Mouse (Mus musculus) C2C12 (cell line): ENCODE results near the gene Izumo4. TPM values are rescaled to one million over a fixed set of nuclear protein-coding genes. Genes with fewer than 3 reads are reported as not detected.

Experiments
- H3K27me3 ChIP-seq: one replicate; pipeline ENCODE4 v1.6.1; 2011; ENCODE audit not compliant: control insufficient read depth, insufficient read depth, insufficient read length
- H3K36me3 ChIP-seq: one replicate; pipeline ENCODE4 v1.6.1; 2011; ENCODE audit not compliant: control insufficient read depth, insufficient read depth
- H3K4me3 ChIP-seq: one replicate; pipeline ENCODE4 v1.5.1; 2011; ENCODE audit warnings: mild to moderate bottlenecking, control low read depth; ENCODE audit not compliant: poor library complexity, insufficient read depth, severe bottlenecking
- H3K79me2 ChIP-seq: one replicate; pipeline ENCODE4 v1.6.1; 2011; ENCODE audit not compliant: control insufficient read depth, insufficient read depth
- H3K79me3 ChIP-seq: one replicate; pipeline ENCODE4 v1.6.1; 2011; ENCODE audit warnings: low read depth, control low read depth
- H3ac ChIP-seq: one replicate; pipeline ENCODE3; 2011; ENCODE audit warnings: low read depth; ENCODE audit not compliant: control insufficient read depth, insufficient read length
- CEBPB ChIP-seq: IDR thresholded peaks from one replicate; pipeline ENCODE4 v1.6.1; 2011; ENCODE audit warnings: low read depth, mild to moderate bottlenecking, control low read depth, moderate library complexity
- CTCF ChIP-seq: IDR thresholded peaks from one replicate; pipeline ENCODE4 v1.5.1; 2011; ENCODE audit not compliant: control insufficient read depth, insufficient read depth, insufficient read length
- FOSL1 ChIP-seq: IDR thresholded peaks from one replicate; pipeline ENCODE4 v1.8.0; 2011; ENCODE audit warnings: mild to moderate bottlenecking, low read length; ENCODE audit not compliant: poor library complexity, insufficient read depth, severe bottlenecking
- MAX ChIP-seq: IDR thresholded peaks from one replicate; pipeline ENCODE4 v1.6.1; 2011; ENCODE audit warnings: mild to moderate bottlenecking, control low read depth
- MYOD1 ChIP-seq: IDR thresholded peaks from one replicate; pipeline ENCODE4 v1.6.1; 2011; ENCODE audit warnings: low read depth; ENCODE audit not compliant: control insufficient read depth, insufficient read length
- MYOG ChIP-seq: IDR thresholded peaks from one replicate; pipeline ENCODE4 v1.6.1; 2011; ENCODE audit not compliant: control insufficient read depth, insufficient read length; ENCODE audit errors: extremely low read depth
- USF1 ChIP-seq: IDR thresholded peaks from one replicate; pipeline ENCODE4 v1.6.1; 2011; ENCODE audit warnings: low read depth, mild to moderate bottlenecking, control low read depth, moderate library complexity
- polyA plus RNA-seq: library from polyadenylated mRNA; unstranded; fragments of >200 nt; fragmentation: generic; extraction: Trizol; gene quantifications from one replicate; pipeline ENCODE4 v1.2.1, GENCODE M21; 2012; ENCODE audit warnings: missing spikeins

Izumo4 gene
- polyA plus RNA-seq, 1 experiment, result 0.43 TPM

- TF ChIP-seq CEBPB (no peak), CTCF (no peak), MYOG (no peak), FOSL1 (no peak), USF1 (no peak), MYOD1 (no peak), MAX (no peak)
- Histone ChIP-seq H3K36me3 (peaks cover 88% of the 10 kb centered on the region), H3K79me3 (no peaks in the 10 kb centered on the region), H3K79me2 (no peaks in the 10 kb centered on the region), H3ac (no peak overlapping the region), H3K27me3 (no peaks in the 10 kb centered on the region), H3K4me3 (no peak overlapping the region)
Measured at GRCm38 (mm10) chr10:80710834-80711233, 8.8 kb downstream of the Izumo4 start.

- peaks cover 96% of the 10 kb centered on the region for H3K36me3 ChIP-seq
- H3K4me3 ChIP-seq, result no peak overlapping the region
- H3K27me3 ChIP-seq, result no peaks in the 10 kb centered on the region
- no peak overlapping the region for H3ac ChIP-seq
- H3K79me2 ChIP-seq, result no peaks in the 10 kb centered on the region
- no peaks in the 10 kb centered on the region for H3K79me3 ChIP-seq
- TF ChIP-seq MAX, result no peak
- TF ChIP-seq CTCF, result no peak
- no peak for TF ChIP-seq USF1
- no peak for TF ChIP-seq MYOG
- TF ChIP-seq MYOD1, result no peak
- no peak for TF ChIP-seq CEBPB
- TF ChIP-seq FOSL1, result no peak
Measured at GRCm38 (mm10) chr10:80717281-80717680, 15.3 kb downstream of the Izumo4 start.

- H3ac ChIP-seq, result no peak overlapping the region
- H3K79me2 ChIP-seq, result peaks cover 3% of the 10 kb centered on the region
- no peak overlapping the region for H3K4me3 ChIP-seq
- no peaks in the 10 kb centered on the region for H3K27me3 ChIP-seq
- peaks cover under 1% of the 10 kb centered on the region for H3K79me3 ChIP-seq
- H3K36me3 ChIP-seq, result peaks cover 86% of the 10 kb centered on the region
- TF ChIP-seq MAX, result no peak
- TF ChIP-seq CEBPB, result no peak
- no peak for TF ChIP-seq CTCF
- TF ChIP-seq FOSL1, result no peak
- no peak for TF ChIP-seq USF1
- TF ChIP-seq MYOG, result no peak
Measured at GRCm38 (mm10) chr10:80727369-80728127, 25.6 kb downstream of the Izumo4 start.

- H3K4me3 ChIP-seq, result no peak overlapping the region
- TF ChIP-seq CTCF, result no peak
- TF ChIP-seq MYOG, result no peak
- no peak for TF ChIP-seq FOSL1
- TF ChIP-seq CEBPB, result no peak
- no peak for TF ChIP-seq USF1
- no peak for TF ChIP-seq MYOD1
- TF ChIP-seq MAX, result no peak
- peaks cover 53% of the 10 kb centered on the region for H3K79me2 ChIP-seq
- peaks cover 34% of the 10 kb centered on the region for H3K79me3 ChIP-seq
- H3K36me3 ChIP-seq, result peaks cover 74% of the 10 kb centered on the region
- no peaks in the 10 kb centered on the region for H3K27me3 ChIP-seq
- no peak overlapping the region for H3ac ChIP-seq
Measured at GRCm38 (mm10) chr10:80732611-80733101, 30.7 kb downstream of the Izumo4 start.

GRCm38 (mm10) chr10:80736731-80737130 is 34.7 kb downstream of the Izumo4 start:
- peaks cover 74% of the 10 kb centered on the region for H3K79me3 ChIP-seq
- H3K4me3 ChIP-seq, result no peak overlapping the region
- no peaks in the 10 kb centered on the region for H3K27me3 ChIP-seq
- H3ac ChIP-seq, result no peak overlapping the region
- H3K36me3 ChIP-seq, result peaks cover 49% of the 10 kb centered on the region
- H3K79me2 ChIP-seq, result peaks cover 94% of the 10 kb centered on the region
- TF ChIP-seq MAX (no peak), FOSL1 (no peak)

- Histone ChIP-seq H3K79me2 (peaks cover 84% of the 10 kb centered on the region), H3K27me3 (no peaks in the 10 kb centered on the region), H3ac (no peak overlapping the region), H3K4me3 (no peak overlapping the region), H3K79me3 (peaks cover 73% of the 10 kb centered on the region), H3K36me3 (peaks cover 46% of the 10 kb centered on the region)
- TF ChIP-seq CEBPB (no peak), USF1 (no peak), FOSL1 (no peak), CTCF (no peak), MAX (no peak), MYOD1 (no peak), MYOG (no peak)
Measured at GRCm38 (mm10) chr10:80738657-80739056, 36.7 kb downstream of the Izumo4 start.
